Mouse (Mus musculus) heart, embryonic 14.5 days (tissue): ENCODE data around the gene Tcf7. TPM values are rescaled to one million over a fixed set of nuclear protein-coding genes. Genes with fewer than 3 reads are reported as not detected.

Experiments
- ATAC-seq: fragments of 200-750 bp; cut with Nextera tagmentation; 2 replicates; pipeline ENCODE4 v1.8.0; 2017; ENCODE audit warnings: low read depth, moderate TSS enrichment; ENCODE audit not compliant: insufficient number of reproducible peaks, insufficient read depth, low FRiP score
- H3K27ac ChIP-seq, 2 experiments: fragments of 200-500 bp in 1 of 2; fragments of 300-500 bp in 1 of 2; sonication (generic) in 1 of 2; replicated peaks in 1 of 2; 2 replicates each; pipeline ENCODE4 v1.5.1; 2012 to 2014; ENCODE audit warnings: low read depth in 2 of 2, low read length in 2 of 2, control low read depth in 1 of 2, mild to moderate bottlenecking in 1 of 2, mixed read lengths in 1 of 2; ENCODE audit not compliant: control insufficient read depth in 1 of 2, insufficient read depth in 1 of 2
- H3K27me3 ChIP-seq: fragments of 300-500 bp; sonication (generic); 2 replicates; pipeline ENCODE4 v1.6.1; 2014; ENCODE audit warnings: mild to moderate bottlenecking, low read length, control low read depth; ENCODE audit not compliant: control insufficient read depth, insufficient read depth
- H3K36me3 ChIP-seq: fragments of 300-500 bp; sonication (generic); 2 replicates; pipeline ENCODE4 v1.6.1; 2014; ENCODE audit warnings: mild to moderate bottlenecking, control low read depth, low read length, mixed read lengths; ENCODE audit not compliant: control insufficient read depth, insufficient read depth
- H3K4me1 ChIP-seq, 2 experiments: fragments of 200-500 bp in 1 of 2; fragments of 300-500 bp in 1 of 2; sonication (generic) in 1 of 2; 2 replicates each; pipeline ENCODE4 v1.6.1; 2012 to 2014; ENCODE audit warnings: low read length in 2 of 2, control low read depth in 1 of 2, mixed read lengths in 1 of 2; ENCODE audit not compliant: control insufficient read depth in 2 of 2, insufficient read depth in 2 of 2
- H3K4me2 ChIP-seq: fragments of 300-500 bp; sonication (generic); 2 replicates; pipeline ENCODE4 v1.6.1; 2014; ENCODE audit warnings: mild to moderate bottlenecking, low read length
- H3K4me3 ChIP-seq, 2 experiments: fragments of 200-500 bp in 1 of 2; fragments of 300-500 bp in 1 of 2; sonication (generic) in 1 of 2; 2 replicates each; pipeline ENCODE4 v1.5.1; 2012 to 2014; ENCODE audit warnings: low read length in 2 of 2, mild to moderate bottlenecking in 2 of 2, control low read depth in 1 of 2, low read depth in 1 of 2, moderate library complexity in 1 of 2; ENCODE audit not compliant: control insufficient read depth in 1 of 2, insufficient read depth in 1 of 2
- H3K9ac ChIP-seq: fragments of 300-500 bp; sonication (generic); 2 replicates; pipeline ENCODE4 v1.6.1; 2014; ENCODE audit warnings: mild to moderate bottlenecking, low read length
- H3K9me3 ChIP-seq: fragments of 300-500 bp; sonication (generic); 2 replicates; pipeline ENCODE4 v1.6.1; 2016; ENCODE audit warnings: low read length, control low read depth; ENCODE audit not compliant: control insufficient read depth
- WGBS: fragments of 180-500 bp; shearing (Covaris S2); extraction: QIAGEN DNeasy Blood & Tissue Kit; methylation state at CpG from one replicate; pipeline ENCODE4 v1.1.7; 2014; 5-methylcytosine and 5-hydroxymethylcytosine counted together
- polyA plus RNA-seq: library from polyadenylated mRNA; unstranded; fragments of >200 nt; fragmentation: Nextera tagmentation; extraction: Ambion mirVana; gene quantifications from 2 replicates; pipeline ENCODE4 v1.2.1, GENCODE M21; 2014

The Tcf7 gene
- polyA plus RNA-seq, 1 experiment from 2014 or later, result 2.5 TPM

DNA sequence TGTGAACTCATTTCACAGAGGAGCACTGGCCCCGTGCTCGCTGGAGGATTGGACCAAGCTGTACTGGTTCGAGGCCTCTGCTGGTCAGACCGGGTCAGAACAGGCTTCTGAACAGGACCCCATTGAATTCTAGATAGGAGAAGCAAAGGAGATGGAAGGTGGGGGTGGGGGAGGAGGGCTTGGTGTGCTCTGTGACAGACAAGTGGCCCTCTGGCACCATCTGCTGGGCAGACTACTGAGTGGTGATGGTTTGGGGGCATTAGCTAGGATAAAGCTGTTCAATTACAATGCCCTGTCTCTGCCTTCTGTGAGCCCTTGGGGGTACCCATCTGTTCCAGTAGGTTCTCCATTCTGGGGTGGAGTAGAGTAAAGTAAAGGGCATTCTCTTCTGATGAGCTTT lies 62.5 kb downstream of the Tcf7 start:
- Histone ChIP-seq H3K9me3 (no peaks in the 10 kb centered on the region), H3K9ac (no peak overlapping the region), H3K4me3 (no peak overlapping the region), H3K4me2 (no peak overlapping the region), H3K4me1 (peaks cover 0 to 3% of the 10 kb centered on the region in 2 experiments; a peak in 2 of 4 replicates), H3K27ac (no peak overlapping the region), H3K36me3 (no peaks in the 10 kb centered on the region), H3K27me3 (peaks cover 5% of the 10 kb centered on the region; the same call in 1 of the 2 replicates)
- WGBS, result 3% methylated on average over 4 of the region's 4 CpGs
- ATAC-seq, result no peak

DNA sequence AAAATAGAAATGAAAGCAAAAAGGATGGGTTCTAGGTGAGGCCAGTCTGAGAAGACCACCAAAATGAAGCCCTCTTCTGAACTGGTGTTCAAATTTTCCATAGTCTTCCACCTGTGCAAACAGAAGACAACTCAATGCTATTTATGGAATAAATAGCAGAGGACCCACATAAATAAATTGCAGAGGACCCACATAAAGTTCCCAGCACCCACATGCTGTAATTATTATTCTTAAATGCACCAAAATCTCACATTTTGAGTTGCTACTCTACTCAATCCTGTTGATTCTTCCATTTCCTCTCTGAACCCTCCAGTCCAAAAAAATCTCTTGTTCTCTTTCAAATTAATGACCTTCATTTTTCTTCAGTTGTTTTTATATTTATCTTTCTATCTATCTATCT lies 68.9 kb downstream of the Tcf7 start, which contains the start of gene Olfr1371:
TSS of gene Olfr1371 (minus strand) at position 101 of the 400 bp plus-strand sequence.
- H3K27me3 ChIP-seq, result no peaks in the 10 kb centered on the region
- H3K9ac ChIP-seq, result no peak within 1 kb of the TSS
- H3K9me3 ChIP-seq, result no peaks in the 10 kb centered on the region
- no peak for ATAC-seq
- no peak within 1 kb of the TSS for H3K27ac ChIP-seq
- no peaks in the 10 kb centered on the region for H3K36me3 ChIP-seq
- H3K4me2 ChIP-seq, result no peak within 1 kb of the TSS
- H3K4me1 ChIP-seq, result no peaks in the 10 kb centered on the region
- no peak within 1 kb of the TSS for H3K4me3 ChIP-seq

Other genes starting within 250 kb of the Tcf7 start
- gene Ppp2ca, start 184.3 kb downstream of the Tcf7 start, polyA plus RNA-seq, result 81.1 and 86.7 TPM in 2 replicates
- not detected in 2 replicates for gene Olfr1373, start 137.5 kb downstream of the Tcf7 start, polyA plus RNA-seq
- gene Olfr1371, start 69.0 kb downstream of the Tcf7 start, polyA plus RNA-seq, result not detected in 2 replicates
- gene Skp1a, start 51.0 kb downstream of the Tcf7 start, polyA plus RNA-seq, result 468 and 534 TPM in 2 replicates
- 409 and 422 TPM in 2 replicates for gene Vdac1, start 77.8 kb upstream of the Tcf7 start, polyA plus RNA-seq
- 227 and 235 TPM in 2 replicates for gene 9530068E07Rik, start 113.4 kb upstream of the Tcf7 start, polyA plus RNA-seq